Mouse (Mus musculus) C3H10T1/2 (cell line): ENCODE results near the gene Cnga4. TPM values are rescaled to one million over a fixed set of nuclear protein-coding genes. Genes with fewer than 3 reads are reported as not detected.

ENCODE experiments used
- polyA plus RNA-seq, 2 experiments: library from polyadenylated mRNA; unstranded; fragments of >200 nt; fragmentation: generic; extraction: Trizol; gene quantifications; one replicate each; pipeline ENCODE4 v1.2.1; 2012; ENCODE audit warnings: missing spikeins in 2 of 2

Gene Cnga4
- under 1 TPM in 1 of 2 experiments, not detected in 1; 0.01 TPM for polyA plus RNA-seq

GRCm38 (mm10) chr7:105404268-105404667 is at the start of gene Cnga4:
Gene Cnga4 (plus strand): TSS chr7:105404568.

DNA sequence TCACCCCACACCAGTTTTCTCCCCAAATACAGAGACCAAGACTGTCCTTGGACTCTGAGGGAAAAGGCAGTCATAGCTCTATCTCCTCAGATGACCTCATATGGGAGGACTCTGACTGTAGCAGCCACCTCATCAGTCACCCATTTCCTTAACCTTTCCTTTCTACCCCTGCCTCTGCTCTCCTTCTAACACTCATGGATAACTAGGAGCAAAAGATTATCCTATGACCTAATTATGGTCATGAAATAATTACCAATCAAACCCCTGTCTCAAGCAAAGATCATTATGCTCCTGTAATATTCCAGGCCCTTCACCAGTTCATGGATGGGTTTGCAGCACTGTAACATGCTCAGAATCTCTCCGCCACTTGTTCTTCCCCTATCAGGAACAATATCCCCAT is 36.4 kb upstream of the Cnga4 start, which contains the start of gene Olfr692:
Gene Olfr692 (plus strand): TSS at position 301 of the 400 bp plus-strand sequence.

DNA sequence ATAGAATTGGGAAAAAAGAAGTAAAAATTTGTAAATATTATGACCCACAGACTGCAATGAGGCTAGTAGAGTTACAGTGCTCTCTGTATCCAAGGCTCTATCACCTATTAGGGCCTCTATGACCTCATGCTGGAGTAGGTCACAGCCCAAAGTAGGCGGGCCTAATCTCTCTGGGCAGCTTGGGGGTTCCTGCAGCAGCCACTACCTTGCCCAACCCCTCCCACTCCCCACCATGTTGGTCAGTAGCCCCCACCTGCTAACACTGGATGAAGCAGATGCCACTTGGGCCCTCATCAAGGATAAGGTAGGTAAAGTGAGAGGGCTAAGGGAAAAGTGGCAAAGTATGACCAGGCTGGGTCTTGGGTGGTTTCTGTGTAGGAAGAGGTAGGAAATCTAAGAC is 29.5 kb upstream of the Cnga4 start, which contains the start of gene Gm5901:
Gene Gm5901 (plus strand): TSS at position 173 of the 400 bp plus-strand sequence.

GRCm38 (mm10) chr7:105399935-105400624 is 4.3 kb upstream of the Cnga4 start, which contains the start of gene Fam160a2:
Gene Fam160a2 (minus strand): TSS chr7:105400054.

GRCm38 (mm10) chr7:105425424-105426043 is 21.2 kb downstream of the Cnga4 start, which contains the start of gene Cckbr:
Gene Cckbr (plus strand): TSS chr7:105425731.

Other genes with a start within 250 kb of the Cnga4 start
- gene Olfr684, start 240.9 kb upstream of the Cnga4 start, polyA plus RNA-seq, result not detected
- gene Olfr685, start 218.6 kb upstream of the Cnga4 start, polyA plus RNA-seq, result not detected
- not detected for gene Olfr686, start 197.1 kb upstream of the Cnga4 start, polyA plus RNA-seq
- gene Olfr688, start 116.5 kb upstream of the Cnga4 start, polyA plus RNA-seq, result not detected
- gene Olfr689, start 93.4 kb upstream of the Cnga4 start, polyA plus RNA-seq, result not detected
- gene Olfr690, start 70.5 kb upstream of the Cnga4 start, polyA plus RNA-seq, result not detected
- under 1 TPM in 1 of 2 experiments, not detected in 1; 0.02 TPM for gene Olfr691, start 62.3 kb upstream of the Cnga4 start, polyA plus RNA-seq
- not detected for gene Olfr692, start 36.3 kb upstream of the Cnga4 start, polyA plus RNA-seq
- under 1 TPM in 1 of 2 experiments, not detected in 1; 0.09 TPM for gene Gm5901, start 29.5 kb upstream of the Cnga4 start, polyA plus RNA-seq
- 10 to 100 TPM; 11.6 to 17.4 TPM for gene Fam160a2, start 4.5 kb upstream of the Cnga4 start, polyA plus RNA-seq
- under 1 TPM in 1 of 2 experiments, not detected in 1; 0.02 TPM for gene Cckbr, start 21.2 kb downstream of the Cnga4 start, polyA plus RNA-seq
- gene Cavin3, start 77.7 kb downstream of the Cnga4 start, polyA plus RNA-seq, result 100 to 1,000 TPM; 166 to 272 TPM
- gene Smpd1, start 149.8 kb downstream of the Cnga4 start, polyA plus RNA-seq, result 10 to 100 TPM; 32.0 to 79.2 TPM
- gene Apbb1, start 177.1 kb downstream of the Cnga4 start, polyA plus RNA-seq, result 10 to 100 TPM; 28.1 to 45.2 TPM
- 1 to 10 TPM in 1 of 2 experiments, under 1 TPM in 1; 0.11 to 1.8 TPM for gene Hpx, start 195.6 kb downstream of the Cnga4 start, polyA plus RNA-seq
- gene Trim3, start 229.0 kb downstream of the Cnga4 start, polyA plus RNA-seq, result 10 to 100 TPM; 18.4 to 39.5 TPM
- 100 to 1,000 TPM; 161 to 212 TPM for gene Timm10b, start 235.5 kb downstream of the Cnga4 start, polyA plus RNA-seq
- gene Arfip2, start 235.8 kb downstream of the Cnga4 start, polyA plus RNA-seq, result 10 to 100 TPM; 43.3 to 46.2 TPM
- 10 to 100 TPM; 52.9 to 60.4 TPM for gene Gm45799, start 236.0 kb downstream of the Cnga4 start, polyA plus RNA-seq
- gene Dnhd1, start 246.3 kb downstream of the Cnga4 start, polyA plus RNA-seq, result 1 to 10 TPM in 1 of 2 experiments, under 1 TPM in 1; 0.27 to 3.4 TPM